Mouse (Mus musculus): Measurements from ENCODE around the gene Sh2b1. TPM values are rescaled to one million over a fixed set of nuclear protein-coding genes. Genes with fewer than 3 reads are reported as not detected.

Sh2b1 gene
- polyA plus RNA-seq, 1 experiment from 2014 or later: 44.3 TPM

DNA sequence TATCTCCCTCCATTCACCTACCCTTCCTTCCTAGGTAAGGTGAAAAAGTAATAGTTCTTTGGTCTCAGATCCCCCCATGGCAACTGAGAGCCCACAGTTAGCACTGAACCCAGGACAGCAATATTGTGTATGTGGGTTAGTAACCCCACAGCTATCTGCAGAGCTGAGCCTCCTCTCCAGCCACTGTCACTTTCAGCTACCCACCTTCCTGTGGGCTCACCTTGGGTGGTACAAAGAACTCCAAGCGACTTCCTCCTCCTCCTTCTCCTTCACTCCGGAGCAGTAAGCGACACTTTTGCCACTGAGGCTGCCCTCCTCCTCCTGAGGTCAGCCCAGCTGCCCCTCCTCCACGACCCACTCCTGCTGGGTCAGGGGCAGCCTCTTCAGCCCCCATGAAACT, 3.4 kb downstream of the Sh2b1 start:
- 76% methylated on average over 4 of the region's 4 CpGs for WGBS
- ATAC-seq (ENCODE audit: low read depth): no peak
- H3K9ac ChIP-seq (ENCODE audit: low read depth, low read length): no peak overlapping the region

DNA sequence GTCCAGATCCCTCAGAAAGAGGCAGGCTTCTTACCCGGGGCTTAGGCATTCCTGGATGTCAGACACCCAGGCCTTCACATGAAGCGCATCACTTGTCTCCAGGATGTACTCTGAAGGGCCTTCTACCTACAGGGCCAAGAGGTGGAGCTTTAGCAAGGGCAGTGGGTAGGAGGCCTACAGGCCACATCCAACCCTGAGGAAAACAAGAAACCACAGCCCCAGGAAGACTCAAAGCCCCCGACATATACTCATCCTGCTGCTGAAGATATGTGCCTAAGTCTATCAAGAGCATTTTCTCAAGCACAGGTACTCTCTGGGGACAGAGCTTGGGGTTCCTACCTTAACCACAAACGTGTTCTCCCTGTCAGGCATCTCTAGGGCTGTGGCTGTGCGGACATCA, 3.9 kb downstream of the Sh2b1 start:
- ATAC-seq (ENCODE audit: low read depth) (no peak), DNase-seq (ENCODE audit: low spot score) (no peak)
- 90% methylated on average over 5 of the region's 5 CpGs for WGBS
- Histone ChIP-seq H3K9ac (ENCODE audit: low read depth, low read length) (no peak overlapping the region), H3K9me3 (ENCODE audit: control insufficient read depth, low read length) (no peaks in the 10 kb centered on the region), H3K36me3 (ENCODE audit: control insufficient read depth, insufficient read depth, low read length) (peaks cover 66% of the 10 kb centered on the region), H3K27me3 (replicated peaks; ENCODE audit: control insufficient read depth, insufficient read depth, low read length) (no peaks in the 10 kb centered on the region), H3K4me1 (ENCODE audit: control insufficient read depth, insufficient read depth, low read length) (peaks cover 10% of the 10 kb centered on the region), H3K4me2 (ENCODE audit: low read depth, low read length) (no peak overlapping the region), H3K27ac (replicated peaks; ENCODE audit: low read depth, low read length) (no peak overlapping the region), H3K4me3 (ENCODE audit: low read depth, low read length) (no peak overlapping the region)

More for the DNA sequence above, 3.4 kb downstream of the Sh2b1 start:
- no peak overlapping the region for H3K27ac ChIP-seq (replicated peaks; ENCODE audit: low read depth, low read length)
- no peak for DNase-seq (ENCODE audit: low spot score)
- H3K27me3 ChIP-seq (replicated peaks; ENCODE audit: control insufficient read depth, insufficient read depth, low read length): no peaks in the 10 kb centered on the region
- no peak overlapping the region for H3K4me3 ChIP-seq (ENCODE audit: low read depth, low read length)
- H3K36me3 ChIP-seq (ENCODE audit: control insufficient read depth, insufficient read depth, low read length): peaks cover 61% of the 10 kb centered on the region
- H3K4me2 ChIP-seq (ENCODE audit: low read depth, low read length): no peak overlapping the region
- no peaks in the 10 kb centered on the region for H3K9me3 ChIP-seq (ENCODE audit: control insufficient read depth, low read length)
- peaks cover 10% of the 10 kb centered on the region for H3K4me1 ChIP-seq (ENCODE audit: control insufficient read depth, insufficient read depth, low read length)

DNA sequence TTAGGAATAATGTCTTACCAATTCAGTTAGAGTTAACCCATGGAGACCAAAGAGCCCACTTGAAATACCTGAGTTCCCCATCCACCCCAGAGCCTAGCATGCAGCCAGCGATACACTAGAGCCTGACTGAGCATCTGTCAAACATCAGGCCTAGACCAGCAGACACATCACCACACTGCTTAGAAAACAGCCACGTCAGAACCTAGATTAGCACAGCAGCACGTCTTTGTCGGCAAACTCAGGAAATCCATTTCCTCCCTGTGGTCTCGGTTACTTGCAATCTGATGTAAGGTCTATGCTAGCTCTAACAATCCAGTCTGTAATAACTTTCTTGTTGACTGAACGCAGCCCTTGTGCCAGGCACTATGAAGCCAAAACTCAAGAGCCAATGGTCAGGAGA, 5.1 kb downstream of the Sh2b1 start:
- Histone ChIP-seq H3K36me3 (ENCODE audit: control insufficient read depth, insufficient read depth, low read length) (peaks cover 71% of the 10 kb centered on the region), H3K27me3 (replicated peaks; ENCODE audit: control insufficient read depth, insufficient read depth, low read length) (no peaks in the 10 kb centered on the region), H3K9me3 (ENCODE audit: control insufficient read depth, low read length) (no peaks in the 10 kb centered on the region), H3K27ac (replicated peaks; ENCODE audit: low read depth, low read length) (no peak overlapping the region), H3K4me2 (ENCODE audit: low read depth, low read length) (no peak overlapping the region), H3K4me1 (ENCODE audit: control insufficient read depth, insufficient read depth, low read length) (peaks cover 6% of the 10 kb centered on the region; the same call in 1 of the 2 replicates), H3K9ac (ENCODE audit: low read depth, low read length) (no peak overlapping the region), H3K4me3 (ENCODE audit: low read depth, low read length) (no peak overlapping the region)
- 64% methylated on average over 6 of the region's 6 CpGs for WGBS
- no peak for ATAC-seq (ENCODE audit: low read depth)
- no peak for DNase-seq (ENCODE audit: low spot score)

DNA sequence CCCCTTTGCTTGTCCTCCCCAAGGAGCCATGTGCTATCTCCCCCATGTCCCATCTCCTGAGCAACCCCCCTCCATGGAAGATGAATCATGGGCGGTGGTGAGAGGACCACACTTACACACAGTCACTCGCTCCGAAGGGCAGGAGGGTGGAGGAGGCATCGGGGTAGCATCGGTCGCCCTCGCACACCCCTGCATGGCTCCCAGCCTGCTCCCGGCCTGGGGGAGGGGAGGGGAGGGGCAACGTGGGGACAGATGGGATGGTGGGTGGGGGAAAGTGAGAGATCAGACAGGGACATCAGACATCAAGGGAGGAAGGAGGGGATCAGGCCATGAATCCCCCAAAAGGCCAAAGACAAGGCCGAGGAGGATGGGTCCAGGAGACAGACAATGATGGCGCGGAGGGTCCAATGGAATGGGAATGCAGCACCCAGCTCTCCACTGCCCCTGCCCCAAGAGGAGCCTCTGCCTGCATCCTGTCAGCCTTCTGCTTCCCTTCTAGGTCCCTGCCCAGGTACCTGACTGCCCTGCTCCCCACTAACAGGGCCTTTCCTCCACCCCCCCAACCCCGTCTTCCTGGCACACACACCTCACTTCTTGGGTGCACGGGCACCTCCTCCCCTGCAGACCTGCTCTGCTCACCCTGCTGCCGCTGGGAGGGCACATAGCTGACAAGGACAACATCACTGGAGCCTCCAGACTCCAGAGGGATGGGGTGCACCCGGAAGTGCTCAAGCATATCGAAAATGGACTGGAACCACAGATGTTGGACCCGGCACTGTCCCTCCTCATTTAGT, 7.2 kb downstream of the Sh2b1 start:
- Histone ChIP-seq H3K27ac (replicated peaks; ENCODE audit: low read depth, low read length) (no peak overlapping the region), H3K4me2 (ENCODE audit: low read depth, low read length) (no peak overlapping the region), H3K9me3 (ENCODE audit: control insufficient read depth, low read length) (no peaks in the 10 kb centered on the region), H3K27me3 (replicated peaks; ENCODE audit: control insufficient read depth, insufficient read depth, low read length) (no peaks in the 10 kb centered on the region), H3K36me3 (ENCODE audit: control insufficient read depth, insufficient read depth, low read length) (peaks cover 70% of the 10 kb centered on the region), H3K4me3 (ENCODE audit: low read depth, low read length) (no peak overlapping the region), H3K4me1 (ENCODE audit: control insufficient read depth, insufficient read depth, low read length) (peaks cover 7% of the 10 kb centered on the region), H3K9ac (ENCODE audit: low read depth, low read length) (no peak overlapping the region)
- DNase-seq (ENCODE audit: low spot score): no peak
- WGBS: 88% methylated on average over 18 of the region's 18 CpGs
- ATAC-seq (ENCODE audit: low read depth): no peak

DNA sequence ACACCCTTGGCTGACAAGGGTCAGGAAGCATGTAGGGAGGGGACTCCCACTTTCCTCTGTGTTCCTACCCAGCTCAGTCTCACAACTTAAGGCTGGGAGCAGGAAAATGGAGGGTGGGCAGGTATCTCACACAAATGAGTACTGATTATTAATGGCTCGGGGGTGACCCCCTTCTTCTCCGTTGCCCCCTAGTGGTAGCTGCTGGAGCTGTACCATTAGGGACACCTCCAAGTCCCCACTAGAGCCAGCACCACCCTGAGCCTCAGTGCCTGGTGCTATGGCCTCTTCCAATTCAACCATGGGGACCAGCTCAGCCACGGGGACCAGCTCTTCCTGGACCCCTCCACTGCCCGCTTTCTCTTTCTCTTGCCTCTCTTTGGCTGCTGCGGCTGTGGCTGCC, 8.0 kb downstream of the Sh2b1 start:
- 65% methylated on average over 5 of the region's 5 CpGs for WGBS
- peaks cover 62% of the 10 kb centered on the region for H3K36me3 ChIP-seq (ENCODE audit: control insufficient read depth, insufficient read depth, low read length)
- no peak for DNase-seq (ENCODE audit: low spot score)
- no peak overlapping the region for H3K9ac ChIP-seq (ENCODE audit: low read depth, low read length)
- H3K27ac ChIP-seq (replicated peaks; ENCODE audit: low read depth, low read length): no peak overlapping the region
- no peak for ATAC-seq (ENCODE audit: low read depth)
- no peak overlapping the region for H3K4me3 ChIP-seq (ENCODE audit: low read depth, low read length)
- no peak overlapping the region for H3K4me2 ChIP-seq (ENCODE audit: low read depth, low read length)
- no peaks in the 10 kb centered on the region for H3K9me3 ChIP-seq (ENCODE audit: control insufficient read depth, low read length)
- H3K4me1 ChIP-seq (ENCODE audit: control insufficient read depth, insufficient read depth, low read length): peaks cover 7% of the 10 kb centered on the region
- no peaks in the 10 kb centered on the region for H3K27me3 ChIP-seq (replicated peaks; ENCODE audit: control insufficient read depth, insufficient read depth, low read length)

GRCm38 (mm10) chr7:126466707-126467106, 8.5 kb downstream of the Sh2b1 start:
- Histone ChIP-seq H3K27ac (replicated peaks; ENCODE audit: low read depth, low read length) (no peak overlapping the region), H3K9me3 (ENCODE audit: control insufficient read depth, low read length) (no peaks in the 10 kb centered on the region), H3K4me2 (ENCODE audit: low read depth, low read length) (no peak overlapping the region), H3K36me3 (ENCODE audit: control insufficient read depth, insufficient read depth, low read length) (peaks cover 57% of the 10 kb centered on the region), H3K9ac (ENCODE audit: low read depth, low read length) (no peak overlapping the region), H3K4me1 (ENCODE audit: control insufficient read depth, insufficient read depth, low read length) (peaks cover 7% of the 10 kb centered on the region), H3K4me3 (ENCODE audit: low read depth, low read length) (no peak overlapping the region), H3K27me3 (replicated peaks; ENCODE audit: control insufficient read depth, insufficient read depth, low read length) (no peaks in the 10 kb centered on the region)
- no peak for ATAC-seq (ENCODE audit: low read depth)
- WGBS: 83% methylated on average over 5 of the region's 5 CpGs
- no peak for DNase-seq (ENCODE audit: low spot score)

- no peak overlapping the region for H3K4me3 ChIP-seq (ENCODE audit: low read depth, low read length)
- 43% methylated on average over 8 of the region's 9 CpGs for WGBS
- H3K27me3 ChIP-seq (replicated peaks; ENCODE audit: control insufficient read depth, insufficient read depth, low read length): no peaks in the 10 kb centered on the region
- H3K36me3 ChIP-seq (ENCODE audit: control insufficient read depth, insufficient read depth, low read length): peaks cover 51% of the 10 kb centered on the region
- H3K27ac ChIP-seq (replicated peaks; ENCODE audit: low read depth, low read length): no peak overlapping the region
- ATAC-seq (ENCODE audit: low read depth) (no peak), DNase-seq (ENCODE audit: low spot score) (peak; percentile 30)
- H3K4me1 ChIP-seq (ENCODE audit: control insufficient read depth, insufficient read depth, low read length): peaks cover 7% of the 10 kb centered on the region
- no peak overlapping the region for H3K9ac ChIP-seq (ENCODE audit: low read depth, low read length)
- no peak overlapping the region for H3K4me2 ChIP-seq (ENCODE audit: low read depth, low read length)
- no peaks in the 10 kb centered on the region for H3K9me3 ChIP-seq (ENCODE audit: control insufficient read depth, low read length)
These were observed 9.1 kb downstream of the Sh2b1 start for GRCm38 (mm10) chr7:126466116-126466515.

DNA sequence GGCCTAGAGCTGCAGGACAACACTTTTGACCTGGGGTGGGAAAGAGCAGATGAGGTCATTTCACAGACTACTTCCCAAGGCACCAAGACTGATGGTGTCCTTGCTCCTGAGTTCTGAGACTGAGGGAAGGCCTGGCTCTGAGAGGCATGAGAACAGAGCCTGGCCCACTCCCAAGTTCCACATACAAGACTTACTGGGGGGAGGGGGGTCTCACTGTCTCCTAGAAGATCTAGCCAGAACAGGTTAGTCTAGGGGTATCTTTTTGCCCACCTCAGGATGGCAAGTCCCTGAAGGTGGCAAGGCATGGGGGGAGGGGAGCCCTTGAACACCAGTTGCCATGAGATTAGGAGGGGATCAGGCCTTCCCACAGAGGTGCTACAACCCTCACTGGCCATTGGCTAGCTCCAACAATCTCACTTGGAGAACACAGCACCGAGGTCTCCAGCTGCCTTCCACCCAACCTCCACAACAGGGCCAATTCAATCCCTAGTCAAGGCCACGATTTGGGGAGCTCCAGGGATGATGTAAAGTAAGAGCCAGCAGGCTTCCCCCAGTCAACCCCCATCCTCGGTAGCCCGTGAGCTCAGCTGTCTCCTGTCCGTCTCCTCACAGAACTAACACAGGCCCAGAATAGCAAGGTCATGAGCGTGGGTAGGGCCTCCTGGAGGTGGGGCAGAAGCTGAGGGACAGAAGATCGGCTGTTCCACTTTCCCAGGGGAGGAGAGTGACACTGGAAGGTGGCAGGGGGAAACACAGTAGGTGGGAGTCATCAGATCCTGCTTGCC, 9.8 kb downstream of the Sh2b1 start:
- peak overlapping the region; percentile 19; the same call in 1 of the 2 replicates for H3K27ac ChIP-seq (replicated peaks; ENCODE audit: low read depth, low read length)
- no peak overlapping the region for H3K4me3 ChIP-seq (ENCODE audit: low read depth, low read length)
- H3K4me1 ChIP-seq (ENCODE audit: control insufficient read depth, insufficient read depth, low read length): peaks cover 7% of the 10 kb centered on the region
- no peaks in the 10 kb centered on the region for H3K9me3 ChIP-seq (ENCODE audit: control insufficient read depth, low read length)
- H3K4me2 ChIP-seq (ENCODE audit: low read depth, low read length): no peak overlapping the region
- H3K9ac ChIP-seq (ENCODE audit: low read depth, low read length): no peak overlapping the region
- H3K27me3 ChIP-seq (replicated peaks; ENCODE audit: control insufficient read depth, insufficient read depth, low read length): no peaks in the 10 kb centered on the region
- peak; percentile 60 for ATAC-seq (ENCODE audit: low read depth)
- 55% methylated on average over 7 of the region's 7 CpGs for WGBS
- H3K36me3 ChIP-seq (ENCODE audit: control insufficient read depth, insufficient read depth, low read length): peaks cover 45% of the 10 kb centered on the region
- peak; percentile 55 for DNase-seq (ENCODE audit: low spot score)

All from embryonic facial prominence, embryonic 14.5 days (tissue).